Mouse (Mus musculus): Measurements from ENCODE around the gene Rgsl1. TPM values are rescaled to one million over a fixed set of nuclear protein-coding genes. Genes with fewer than 3 reads are reported as not detected.

The Rgsl1 gene
- total RNA-seq, 2 experiments from 2014 or later, result 0.18 TPM; not detected in 1

- Histone ChIP-seq H3K27ac (no peak overlapping the region), H3K4me3 (no peak overlapping the region)
- no peak for TF ChIP-seq CTCF (IDR thresholded peaks at IDR 0.05)
- DNase-seq, result no peak
- intact Hi-C loops (cut with DNase I), result loop anchor here (1.0 to 5.0 kb wide), 2 partner anchors 187 to 436 kb away; no protein-coding TSS in a partner anchor
These were observed 97.7 kb downstream of the Rgsl1 start for GRCm38 (mm10) chr1:153746119-153746670.

GRCm38 (mm10) chr1:153742374-153743155, 101.4 kb downstream of the Rgsl1 start:
- Histone ChIP-seq H3K4me3 (peak overlapping the region; percentile 75), H3K27ac (peak overlapping the region; percentile 16; the same call in 1 of the 2 replicates)
- peak; percentile 99 for TF ChIP-seq CTCF (IDR thresholded peaks at IDR 0.05)
- intact Hi-C loops (cut with DNase I), result loop anchor here (1.0 to 5.0 kb wide), 2 partner anchors 65 to 183 kb away; no protein-coding TSS in a partner anchor
- DNase-seq, result peak; percentile 81

- H3K4me3 ChIP-seq, result peak overlapping the region; percentile 75
- no peak for TF ChIP-seq CTCF (IDR thresholded peaks at IDR 0.05)
- DNase-seq, result no peak
- intact Hi-C loops (cut with DNase I), result loop anchor here (1.0 to 5.0 kb wide), 2 partner anchors 64 to 182 kb away; no protein-coding TSS in a partner anchor
- peak overlapping the region; percentile 1; the same call in 1 of the 2 replicates for H3K27ac ChIP-seq
These were observed 102.2 kb downstream of the Rgsl1 start for GRCm38 (mm10) chr1:153741551-153742316.

- TF ChIP-seq CTCF (IDR thresholded peaks at IDR 0.05), result no peak
- DNase-seq, result no peak
- intact Hi-C loops (cut with DNase I), result loop anchor here (5.0 kb wide), 1 partner anchor 64 kb away; no protein-coding TSS in a partner anchor
- H3K27ac ChIP-seq, result peak overlapping the region; percentile 59
- peak overlapping the region; percentile 75 for H3K4me3 ChIP-seq
These were observed 103.1 kb downstream of the Rgsl1 start for GRCm38 (mm10) chr1:153740775-153741400.

- peak; percentile 90 for DNase-seq
- peak within 1 kb of the TSS; percentile 59 for H3K27ac ChIP-seq
- intact Hi-C loops (cut with DNase I), result loop anchor here (5.0 kb wide), 1 partner anchor 63 kb away; no protein-coding TSS in a partner anchor
- no peak for TF ChIP-seq CTCF (IDR thresholded peaks at IDR 0.05)
- H3K4me3 ChIP-seq, result peak within 1 kb of the TSS; percentile 75
These were observed 103.8 kb downstream of the Rgsl1 start, which contains the start of gene Rgs16 for GRCm38 (mm10) chr1:153740145-153740544. Rgs16 (plus strand) TSS chr1:153740349.

- H3K4me3 ChIP-seq, result peak overlapping the region; percentile 75
- no peak overlapping the region for H3K27ac ChIP-seq
- no peak for TF ChIP-seq CTCF (IDR thresholded peaks at IDR 0.05)
- no peak for DNase-seq
- intact Hi-C loops (cut with DNase I), result loop anchor here (5.0 kb wide), 1 partner anchor 62 kb away; no protein-coding TSS in a partner anchor
These were observed 104.4 kb downstream of the Rgsl1 start for GRCm38 (mm10) chr1:153739437-153740015.

- Histone ChIP-seq H3K4me3 (no peak overlapping the region), H3K27ac (no peak overlapping the region)
- intact Hi-C loops (cut with DNase I), result no loop called here
- TF ChIP-seq CTCF (IDR thresholded peaks at IDR 0.05), result no peak
- no peak for DNase-seq
These were observed 106.5 kb downstream of the Rgsl1 start for GRCm38 (mm10) chr1:153737101-153738085.

GRCm38 (mm10) chr1:153736096-153736495, 107.8 kb downstream of the Rgsl1 start:
- no peak overlapping the region for H3K27ac ChIP-seq
- no peak for DNase-seq
- intact Hi-C loops (cut with DNase I), result no loop called here
- no peak for TF ChIP-seq CTCF (IDR thresholded peaks at IDR 0.05)
- no peak overlapping the region for H3K4me3 ChIP-seq

GRCm38 (mm10) chr1:153734866-153735265, 109.1 kb downstream of the Rgsl1 start:
- no peak overlapping the region for H3K4me3 ChIP-seq
- no peak for DNase-seq
- TF ChIP-seq CTCF (IDR thresholded peaks at IDR 0.05), result no peak
- H3K27ac ChIP-seq, result no peak overlapping the region
- intact Hi-C loops (cut with DNase I), result no loop called here

- DNase-seq, result no peak
- Histone ChIP-seq H3K4me3 (no peak overlapping the region), H3K27ac (no peak overlapping the region)
- no peak for TF ChIP-seq CTCF (IDR thresholded peaks at IDR 0.05)
- intact Hi-C loops (cut with DNase I), result no loop called here
These were observed 110.8 kb downstream of the Rgsl1 start for GRCm38 (mm10) chr1:153733181-153733580.

GRCm38 (mm10) chr1:153730671-153731070, 113.3 kb downstream of the Rgsl1 start:
- intact Hi-C loops (cut with DNase I), result no loop called here
- H3K27ac ChIP-seq, result peak overlapping the region; percentile 43; the same call in 1 of the 2 replicates
- TF ChIP-seq CTCF (IDR thresholded peaks at IDR 0.05), result no peak
- no peak overlapping the region for H3K4me3 ChIP-seq
- peak; percentile 63 for DNase-seq
